Mouse (Mus musculus) retina, postnatal 7 days (tissue): ENCODE measurements at regions not wholly inside any gene's neighbourhood (a gene's known extent, or its start where the extent isn't known, plus 50 kb on each side); places are given as distances from the start of the nearest gene placed in this dataset.

ENCODE experiments used
- DNase-seq: peaks from one replicate; pipeline ENCODE4 v3.0.0-alpha.2; 2012; ENCODE audit warnings: low read depth, low spot score

- DNase-seq, result no peak
Measured at GRCm38 (mm10) chr10:119054191-119055175, 184.5 kb upstream of the Dyrk2 start.

DNA sequence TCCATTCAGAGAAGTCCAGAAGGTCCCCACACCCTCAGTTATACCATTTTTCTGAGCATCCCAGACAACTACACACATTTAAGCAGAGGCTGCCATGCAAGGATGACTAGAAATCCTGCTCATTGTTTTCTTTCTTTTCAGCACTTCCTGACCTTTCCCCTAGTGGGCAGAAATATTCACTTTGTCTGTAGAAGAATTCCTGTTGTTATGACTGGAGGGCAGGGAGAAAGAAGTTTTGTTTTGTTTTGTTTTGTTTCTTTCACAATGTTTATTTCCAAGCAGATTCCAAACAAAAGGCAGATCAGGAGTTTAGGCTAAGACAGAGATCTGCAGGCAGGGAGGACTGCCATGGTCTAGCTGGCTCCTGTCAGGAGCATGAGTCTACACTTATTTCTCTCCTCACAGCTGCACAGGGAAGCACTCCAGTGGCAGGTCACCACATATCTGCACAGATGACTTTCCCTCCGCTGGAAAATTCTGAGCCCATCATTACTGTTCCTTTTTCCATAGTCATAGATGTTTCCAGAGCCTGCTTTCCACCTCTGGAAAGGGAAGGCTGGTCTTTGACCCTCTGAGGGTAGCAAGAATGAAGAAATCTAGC, 182.5 kb upstream of the Dyrk2 start:
- DNase-seq, result no peak

DNA sequence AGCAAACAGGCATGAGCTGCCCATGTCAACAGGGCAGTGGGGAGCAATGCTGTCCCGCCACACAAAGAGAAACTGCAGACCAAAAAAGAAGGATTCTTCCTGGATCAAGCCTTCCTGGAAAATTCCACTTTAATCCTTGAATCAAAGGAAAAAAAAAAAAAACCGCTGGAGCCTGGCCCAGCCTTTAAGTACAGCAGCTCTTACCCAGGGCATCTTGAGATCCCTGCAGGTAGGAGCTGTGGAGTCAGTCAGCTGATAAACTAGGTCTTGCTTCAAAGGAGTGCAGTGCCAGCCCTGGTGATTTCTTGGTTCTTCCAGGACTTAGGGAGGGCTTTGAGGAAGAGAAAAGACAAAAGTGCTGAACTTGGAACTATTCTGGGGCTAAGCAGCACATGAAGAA, 181.6 kb upstream of the Dyrk2 start:
- no peak for DNase-seq

GRCm38 (mm10) chr10:119050017-119050685, 180.1 kb upstream of the Dyrk2 start:
- no peak for DNase-seq

- no peak for DNase-seq
Measured at GRCm38 (mm10) chr10:119048643-119049420, 178.8 kb upstream of the Dyrk2 start.

- DNase-seq, result no peak
Measured at GRCm38 (mm10) chr10:119045059-119045458, 175.1 kb upstream of the Dyrk2 start.

DNA sequence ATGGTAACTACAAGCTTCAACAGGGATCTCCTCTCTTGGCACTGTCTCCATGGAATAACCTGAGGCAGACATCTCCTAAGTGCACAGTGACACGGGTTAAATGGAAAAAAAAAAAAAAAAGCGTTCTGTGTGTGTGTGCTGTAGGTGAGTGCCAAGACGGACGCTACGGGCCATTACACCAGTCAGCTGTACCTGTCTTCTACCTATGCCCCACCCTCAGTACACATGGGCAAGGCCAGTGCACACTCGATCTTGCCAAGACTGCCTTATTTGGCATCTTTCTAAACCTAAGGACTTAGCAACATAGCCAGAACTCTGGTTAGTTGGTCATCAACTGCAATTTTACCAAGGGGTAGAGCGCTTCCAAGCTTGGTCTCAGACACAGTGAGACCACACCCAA, 173.1 kb upstream of the Dyrk2 start:
- no peak for DNase-seq

- no peak for DNase-seq
Measured at GRCm38 (mm10) chr10:119040205-119040604, 170.2 kb upstream of the Dyrk2 start.

GRCm38 (mm10) chr10:119039732-119040131, 169.7 kb upstream of the Dyrk2 start:
- no peak for DNase-seq

GRCm38 (mm10) chr10:119038991-119039390, 169.0 kb upstream of the Dyrk2 start:
- no peak for DNase-seq

GRCm38 (mm10) chr10:119037781-119038180, 167.8 kb upstream of the Dyrk2 start:
- DNase-seq, result no peak

DNA sequence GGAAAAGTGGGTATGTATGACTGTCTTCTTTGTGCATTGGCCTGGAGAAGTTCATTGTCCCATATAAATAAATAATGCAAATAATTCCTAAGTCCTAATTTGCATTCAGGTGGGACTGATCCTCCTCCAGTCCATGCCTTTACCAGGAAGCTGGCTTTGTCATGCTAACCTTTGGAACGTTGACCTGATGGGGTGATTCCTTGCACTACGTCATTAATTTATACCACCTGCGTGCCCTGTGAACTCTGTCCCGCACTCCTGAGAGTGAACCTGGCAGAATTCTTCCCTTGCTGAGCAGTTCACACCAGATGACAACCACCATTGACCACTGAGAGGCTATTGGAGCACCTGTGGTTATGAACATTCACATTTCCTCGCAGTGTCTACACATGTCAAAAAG, 165.9 kb upstream of the Dyrk2 start:
- no peak for DNase-seq

GRCm38 (mm10) chr10:119034396-119034795, 164.4 kb upstream of the Dyrk2 start:
- no peak for DNase-seq

DNA sequence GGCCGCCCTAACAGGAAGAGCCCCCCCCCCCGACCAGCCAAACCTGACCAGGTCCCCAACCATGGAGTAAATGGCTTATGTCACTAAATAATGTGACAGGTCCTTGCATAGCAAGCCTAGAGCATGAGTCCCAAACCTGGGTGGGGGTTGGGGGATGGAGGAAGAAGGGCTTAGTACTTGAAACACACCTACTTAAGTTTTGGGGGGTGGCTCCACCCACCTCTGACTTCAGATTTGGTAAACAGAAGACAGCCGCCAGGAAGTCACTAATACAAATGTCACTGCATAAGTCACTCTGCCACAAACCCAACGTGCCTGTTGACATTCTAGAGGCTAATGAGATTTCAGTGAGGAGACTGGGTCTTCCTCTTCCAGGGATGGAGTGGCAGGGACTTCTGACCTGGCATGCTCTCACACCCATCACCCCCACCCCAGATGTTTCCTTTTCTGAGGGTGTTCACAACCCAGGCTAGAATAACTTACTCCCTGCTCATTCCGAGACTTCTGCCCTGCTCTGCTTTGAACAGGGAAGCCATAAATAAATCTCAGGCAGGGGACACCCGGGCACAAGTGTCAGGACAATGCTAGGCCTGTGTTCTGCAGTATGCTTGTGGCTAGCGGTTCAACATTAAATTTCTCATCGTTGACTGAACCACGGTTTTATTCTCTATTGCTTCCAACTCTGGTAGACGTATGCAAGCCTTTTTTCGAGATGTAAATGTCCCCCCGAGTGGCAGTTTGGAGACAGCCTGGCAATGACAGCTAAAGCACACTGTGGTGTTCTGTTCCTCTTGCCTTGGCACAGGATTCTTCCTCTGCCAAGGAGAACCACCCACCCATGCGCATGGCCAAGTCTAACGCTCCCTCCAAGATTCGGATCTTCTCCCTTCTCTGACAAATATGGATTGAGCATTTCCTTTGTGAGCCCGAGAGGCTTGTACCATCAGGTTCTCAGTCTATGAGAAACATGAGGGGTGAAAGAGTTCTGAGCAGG, 161.6 kb upstream of the Dyrk2 start:
- DNase-seq, result no peak

DNA sequence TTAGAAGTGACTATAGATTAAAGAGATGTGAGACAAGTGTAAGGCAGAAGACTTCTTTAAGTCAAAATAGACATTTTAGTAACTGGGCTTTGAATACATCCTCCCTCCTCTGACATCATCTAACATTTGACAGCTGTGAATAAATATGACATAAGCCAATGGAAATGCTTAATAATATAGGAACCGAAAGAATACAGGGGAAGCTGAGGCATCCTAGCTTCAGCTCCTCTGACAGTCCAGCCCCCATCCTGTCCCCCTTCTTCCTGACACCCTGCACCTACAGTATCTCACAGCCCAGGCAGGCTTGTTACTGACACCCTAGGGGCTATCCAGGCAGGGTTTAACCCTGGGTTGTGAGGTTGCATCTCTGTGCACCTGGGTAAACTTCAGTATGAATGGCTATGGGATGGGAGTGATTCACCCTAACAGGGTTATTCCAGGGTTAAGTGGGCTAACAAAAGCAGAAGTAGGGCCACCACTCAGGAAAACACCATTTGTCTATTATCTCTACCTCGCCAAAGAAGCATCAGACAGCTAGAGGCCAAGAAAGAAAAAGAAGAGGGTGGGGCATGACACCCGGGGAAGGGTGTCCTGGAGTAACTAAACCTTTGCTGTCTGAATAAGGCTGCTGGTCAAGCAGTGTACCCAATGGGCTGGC, 158.6 kb upstream of the Dyrk2 start:
- DNase-seq, result no peak

DNA sequence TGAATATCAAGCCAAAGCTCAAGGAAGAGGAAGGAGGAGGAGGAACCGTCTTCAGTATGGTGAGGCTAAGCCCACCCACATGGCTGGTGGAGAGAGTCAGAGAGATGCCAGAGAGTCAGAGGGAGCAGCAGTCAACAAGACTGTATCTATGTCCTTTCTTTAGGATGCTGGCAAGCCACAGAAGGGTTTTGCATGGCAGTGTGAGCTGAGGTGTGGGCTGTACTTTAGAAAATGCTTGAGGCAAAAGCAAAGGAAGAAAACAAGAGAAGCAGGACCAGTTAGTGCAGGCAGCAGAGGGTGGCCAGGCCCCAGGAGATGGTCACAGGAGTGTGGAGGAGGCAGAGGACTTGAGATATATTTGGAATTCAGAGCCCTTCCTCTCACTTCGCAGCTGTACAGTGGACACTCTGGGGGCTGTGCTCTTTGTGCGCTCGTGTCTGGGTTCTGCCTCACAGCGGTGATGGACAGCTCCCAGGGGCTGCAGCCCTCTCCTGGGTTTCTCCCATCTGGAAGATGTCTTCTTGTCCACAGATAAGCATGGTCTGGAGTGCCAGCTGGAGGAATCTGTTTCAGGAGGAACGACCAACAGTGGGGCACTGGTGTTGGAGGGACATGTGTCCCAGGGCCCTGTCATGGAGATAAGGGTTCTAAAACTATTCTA, 157.4 kb upstream of the Dyrk2 start:
- DNase-seq, result no peak

DNA sequence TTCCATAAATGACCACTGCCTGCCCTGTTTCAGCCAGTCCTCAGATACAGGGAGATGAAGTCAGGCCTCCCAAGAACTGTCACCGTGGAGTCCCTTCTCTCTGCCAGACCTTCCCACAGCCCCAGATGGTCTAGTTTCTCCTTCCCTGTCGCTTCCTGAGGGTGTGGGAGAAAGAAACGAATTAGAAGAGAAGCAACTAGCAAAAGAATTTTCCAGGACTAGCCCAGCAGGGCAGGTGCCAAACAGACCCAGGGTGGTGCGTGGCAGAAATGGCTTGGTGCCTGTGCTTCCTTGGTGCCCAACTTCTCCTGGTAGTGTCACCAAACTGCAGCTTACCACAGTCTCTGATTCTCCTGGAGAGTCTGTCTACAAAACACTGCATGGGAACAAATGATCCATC, 156.3 kb upstream of the Dyrk2 start:
- DNase-seq, result no peak

GRCm38 (mm10) chr10:119024425-119024824, 154.4 kb upstream of the Dyrk2 start:
- no peak for DNase-seq

GRCm38 (mm10) chr10:119019082-119019481, 149.1 kb upstream of the Dyrk2 start:
- no peak for DNase-seq
